7 mouse cellular contexts compared by ENCODE assay signal in the genomic region with DNA sequence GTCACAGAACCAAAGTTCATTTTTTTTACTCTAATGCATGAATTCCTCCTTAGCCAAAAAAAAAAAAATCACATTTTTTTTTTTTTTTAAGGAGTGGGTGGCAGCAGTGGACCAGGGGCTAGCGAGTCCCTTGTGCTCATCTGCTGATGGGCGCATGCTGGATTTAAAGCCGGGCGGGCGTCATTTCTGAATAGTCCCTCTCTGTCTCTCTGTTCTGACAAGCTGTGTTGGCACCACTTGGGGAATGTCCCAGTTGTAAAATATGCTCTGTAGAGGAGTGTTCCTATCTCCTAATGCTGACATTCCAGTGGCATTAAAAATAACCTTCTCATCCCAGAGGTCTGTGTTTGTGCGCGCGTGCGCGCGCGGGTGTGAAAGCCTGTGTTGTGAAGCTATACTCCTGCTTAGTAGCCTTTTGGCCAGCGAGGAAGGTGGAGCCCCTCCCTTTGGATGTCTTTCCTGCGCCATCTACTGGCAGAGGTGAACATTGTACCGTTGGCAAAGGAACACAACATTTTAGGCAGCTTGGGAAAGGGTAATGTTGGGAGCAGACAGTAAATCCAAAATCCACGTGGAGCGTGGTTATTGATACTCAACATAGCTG. TPM values are rescaled to one million over a fixed set of nuclear protein-coding genes. Genes with fewer than 3 reads are reported as not detected.
A peak's percentile ranks its signal among the peaks of the same experiment; 100 is the strongest.
DNase-seq lines count a peak whose midpoint lies in the region; ATAC-seq lines count a peak whose summit lies in the region.

No protein-coding gene starts in this region.

- intact Hi-C loops in left cerebral cortex, postnatal 10 days (cut with DNase I): loop anchor here (1.0 to 10.0 kb wide), 3 partner anchors 58 to 215 kb away; a partner anchor contains a TSS

- peak; percentile 55 for DNase-seq in gastrocnemius, postnatal 10 days
- DNase-seq in left cerebral cortex, postnatal 10 days (ENCODE audit: extremely low spot score in 1 of 2, low spot score in 2 of 2): peak; percentile 63 to 66
- peak; percentile 73 for DNase-seq in right cerebral cortex, postnatal 25 days

- peak; percentile 73 for ATAC-seq in activated CD4-positive, CD25-positive, alpha-beta regulatory T cell, adult 4 months
- peak; percentile 85 for ATAC-seq in common myeloid progenitor, adult 5-6 weeks (replicated peaks; ENCODE audit: low read depth, poor library complexity, severe bottlenecking)
- ATAC-seq in inflammation-experienced regulatory T-cells, adult 6 months: peak; percentile 83
- peak; percentile 86 for ATAC-seq in megakaryocyte progenitor cell, adult 5-6 weeks (replicated peaks; ENCODE audit: poor library complexity)

RNA-seq across cellular contexts. Expression of a gene that starts 14.4 kb away (rescaled TPM):
- polyA plus RNA-seq in activated CD4-positive, CD25-positive, alpha-beta regulatory T cell, adult 4 months (2017; shearing (Covaris generic)): 10 to 100 TPM; 42.1 to 49.2 TPM
- 91.6 and 126 TPM in 2 replicates for total RNA-seq in common myeloid progenitor, adult 5-6 weeks (2017)
- total RNA-seq in gastrocnemius, postnatal 10 days (2021): 10 to 100 TPM; 24.3 to 27.5 TPM
- 10 to 100 TPM; 35.0 to 44.5 (median 35.5) TPM for polyA plus RNA-seq in inflammation-experienced regulatory T-cells, adult 6 months (2017; shearing (Covaris generic))
- total RNA-seq in left cerebral cortex, postnatal 10 days (2021): 10 to 100 TPM; 36.9 to 40.9 TPM
- 66.5 and 77.0 TPM in 2 replicates for total RNA-seq in megakaryocyte progenitor cell, adult 5-6 weeks (2015)
- total RNA-seq in megakaryocyte progenitor cell, adult 5-6 weeks (2017): 177 and 181 TPM in 2 replicates

RNA-seq across cellular contexts. Expression of a gene that starts 52.8 kb away (rescaled TPM):
- polyA plus RNA-seq in activated CD4-positive, CD25-positive, alpha-beta regulatory T cell, adult 4 months (2017; shearing (Covaris generic)): under 1 TPM in 1 of 2 experiments, not detected in 1; 0.33 TPM
- not detected in 2 replicates for total RNA-seq in common myeloid progenitor, adult 5-6 weeks (2017)
- total RNA-seq in gastrocnemius, postnatal 10 days (2021): 1 to 10 TPM; 3.2 to 3.3 TPM
- not detected for polyA plus RNA-seq in inflammation-experienced regulatory T-cells, adult 6 months (2017; shearing (Covaris generic))
- total RNA-seq in left cerebral cortex, postnatal 10 days (2021): 1 to 10 TPM; 1.5 to 1.6 TPM
- 0.47 TPM in 1 of 2 replicates, not detected in the other for total RNA-seq in megakaryocyte progenitor cell, adult 5-6 weeks (2015)
- total RNA-seq in megakaryocyte progenitor cell, adult 5-6 weeks (2017): not detected in 2 replicates

Comparison
In these comparisons a context has a peak if more than half of its experiments do, and no peak if none do; other contexts are left out.
1. Peak in every context shown above with its lines: DNase-seq and ATAC-seq.